Mouse (Mus musculus): Measurements from ENCODE around the gene Hunk.

Gene Hunk

GRCm38 (mm10) chr16:90385688-90386513, at the start of gene Hunk:
Gene Hunk, plus strand, starts transcription at chr16:90386013.
- DNase-seq (ENCODE audit: low spot score): no peak

DNA sequence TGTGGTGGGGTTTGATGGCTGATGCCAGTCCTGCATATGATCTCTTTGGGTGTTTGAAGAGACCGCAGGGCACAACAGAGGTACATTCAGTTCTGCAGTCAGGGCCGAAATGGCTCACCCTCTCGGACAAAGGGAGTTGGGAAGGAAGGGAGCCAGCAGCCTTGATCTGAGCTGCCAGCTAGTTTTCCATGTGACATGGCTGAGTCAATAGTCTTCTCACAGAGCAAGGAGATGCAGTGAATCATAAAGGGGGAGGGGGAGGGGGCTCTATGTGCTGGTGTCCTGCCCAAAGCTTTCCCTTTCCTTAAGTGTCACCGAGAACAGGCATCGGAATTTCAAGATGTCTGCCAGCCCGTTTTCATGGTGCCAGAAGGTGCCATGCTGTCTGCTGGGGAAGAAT, 46.8 kb upstream of the Hunk start:
- no peak for DNase-seq (ENCODE audit: low spot score)

GRCm38 (mm10) chr16:90341086-90341485, 44.7 kb upstream of the Hunk start:
- no peak for DNase-seq (ENCODE audit: low spot score)

DNA sequence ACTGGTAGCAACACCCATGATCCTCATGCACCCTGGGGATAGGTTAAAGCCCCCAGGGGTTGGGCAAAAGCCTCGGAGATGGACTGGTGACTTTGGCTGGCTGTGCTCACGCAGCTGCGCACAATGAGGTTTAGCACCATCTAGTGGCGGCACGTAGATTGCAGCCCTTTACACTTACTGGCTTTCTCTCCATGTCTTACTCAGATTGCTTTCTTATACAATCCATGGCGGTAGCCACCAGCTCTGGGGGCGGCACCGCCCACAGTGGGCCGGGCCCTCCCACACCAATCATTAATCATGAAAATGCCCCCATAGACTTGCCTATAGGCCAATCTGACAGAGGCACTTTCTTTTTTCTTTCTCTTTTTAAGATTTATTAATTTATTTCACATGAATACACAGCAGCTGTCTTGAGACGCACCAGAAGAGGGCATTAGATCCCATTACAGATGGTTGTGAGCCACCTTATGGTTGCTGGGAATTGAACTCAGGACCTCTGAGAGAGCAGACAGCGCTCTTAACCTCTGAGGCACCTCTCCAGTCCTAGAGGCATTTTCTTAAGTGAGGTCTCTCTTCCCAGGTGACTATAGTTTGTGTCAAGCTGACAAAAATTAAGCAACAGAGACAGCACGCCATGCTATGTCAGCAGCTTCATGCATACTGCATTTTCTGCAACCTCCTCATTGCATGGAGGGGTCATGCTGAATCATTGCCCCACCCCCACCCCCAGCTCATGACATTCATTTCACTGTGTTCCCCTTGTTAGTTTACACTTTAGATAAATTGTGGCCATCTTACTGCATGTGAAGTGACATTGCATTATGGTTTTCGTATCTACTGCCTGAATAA, 35.9 kb upstream of the Hunk start:
- peak; percentile 51 for DNase-seq (ENCODE audit: low spot score)

DNA sequence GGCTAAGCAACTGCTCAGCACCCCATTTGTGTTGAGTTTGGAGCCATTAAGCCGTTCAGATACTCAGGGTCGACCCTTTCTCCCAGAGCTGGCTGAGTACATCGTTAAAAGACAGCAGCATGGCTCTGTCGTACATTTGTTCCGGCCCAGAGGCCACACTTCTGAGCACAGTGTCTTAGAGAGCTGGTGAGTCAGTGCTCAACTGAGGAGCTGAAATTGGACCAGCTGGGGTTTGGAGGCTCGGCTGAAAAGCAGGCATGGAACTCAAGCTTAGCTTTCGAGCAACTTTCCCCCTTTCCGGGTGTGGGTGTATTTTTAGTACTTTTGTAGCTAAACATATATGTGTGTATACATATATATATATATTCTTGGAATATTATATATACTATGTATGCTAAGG, 34.1 kb upstream of the Hunk start:
- DNase-seq (ENCODE audit: low spot score): no peak

- no peak for DNase-seq (ENCODE audit: low spot score)
Observed at GRCm38 (mm10) chr16:90352691-90353090, 33.1 kb upstream of the Hunk start.

DNA sequence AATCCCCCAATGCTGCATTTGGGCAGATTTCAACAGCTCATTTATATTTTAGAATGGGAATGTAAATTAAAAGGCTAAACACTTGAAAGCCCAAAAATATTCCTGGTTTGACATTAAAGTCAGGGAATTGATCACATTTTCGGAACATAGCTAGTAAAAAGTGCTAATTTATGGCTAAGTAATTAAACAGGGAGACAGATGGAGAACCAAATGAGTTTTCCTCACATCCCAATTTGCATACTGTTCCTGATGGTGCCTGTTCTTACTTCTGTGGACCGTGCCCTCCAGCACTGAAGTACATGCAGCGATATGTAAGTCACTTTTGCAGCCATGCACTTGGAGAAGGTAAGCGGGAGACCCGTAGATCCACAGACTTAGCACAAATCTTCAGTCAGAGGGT, 32.7 kb upstream of the Hunk start:
- peak; percentile 21 for DNase-seq (ENCODE audit: low spot score)

- DNase-seq (ENCODE audit: low spot score): no peak
Observed at GRCm38 (mm10) chr16:90359329-90359728, 26.5 kb upstream of the Hunk start.

DNA sequence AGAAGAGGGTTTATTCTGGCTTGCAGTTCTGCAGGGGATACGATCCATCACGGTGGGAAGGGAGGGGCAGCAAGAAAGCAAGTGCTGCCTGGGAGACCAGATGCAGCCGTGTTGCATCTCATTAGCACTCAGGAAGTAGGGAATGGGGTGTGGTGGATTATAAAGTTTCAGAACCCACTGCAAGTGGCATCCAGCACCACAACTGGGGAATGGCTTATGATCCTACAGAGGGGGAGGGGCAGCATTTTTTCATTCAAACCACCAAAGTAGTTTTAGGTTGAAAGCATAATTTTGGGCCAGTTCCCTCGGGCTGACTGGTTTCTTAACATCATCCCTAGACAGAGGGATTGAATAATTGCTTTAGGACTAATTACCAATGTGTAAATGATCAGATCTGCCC, 26.1 kb upstream of the Hunk start:
- DNase-seq (ENCODE audit: low spot score): no peak

GRCm38 (mm10) chr16:90360327-90360726, 25.5 kb upstream of the Hunk start:
- no peak for DNase-seq (ENCODE audit: low spot score)

DNA sequence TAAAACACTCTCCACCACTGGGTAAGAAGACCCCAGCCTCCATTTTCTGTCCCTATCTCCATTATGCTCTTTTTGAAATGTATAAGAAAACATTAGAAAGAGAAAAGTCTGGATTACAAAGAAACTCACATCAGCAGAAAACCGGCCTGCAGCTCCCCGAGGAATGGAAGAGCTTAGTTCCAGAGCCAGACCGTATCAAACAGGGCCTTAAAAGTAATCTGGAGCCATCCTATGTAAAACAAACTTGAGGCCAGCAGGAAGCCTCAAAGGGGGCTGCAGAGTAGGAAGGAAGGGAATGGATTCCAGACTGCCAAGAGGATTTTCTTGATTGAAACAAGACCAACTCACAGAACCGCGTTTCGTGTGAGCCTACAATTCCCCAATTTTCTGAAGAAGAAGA, 22.9 kb upstream of the Hunk start:
- DNase-seq (ENCODE audit: low spot score): no peak

- no peak for DNase-seq (ENCODE audit: low spot score)
Observed at GRCm38 (mm10) chr16:90379897-90380296, 5.9 kb upstream of the Hunk start.

DNA sequence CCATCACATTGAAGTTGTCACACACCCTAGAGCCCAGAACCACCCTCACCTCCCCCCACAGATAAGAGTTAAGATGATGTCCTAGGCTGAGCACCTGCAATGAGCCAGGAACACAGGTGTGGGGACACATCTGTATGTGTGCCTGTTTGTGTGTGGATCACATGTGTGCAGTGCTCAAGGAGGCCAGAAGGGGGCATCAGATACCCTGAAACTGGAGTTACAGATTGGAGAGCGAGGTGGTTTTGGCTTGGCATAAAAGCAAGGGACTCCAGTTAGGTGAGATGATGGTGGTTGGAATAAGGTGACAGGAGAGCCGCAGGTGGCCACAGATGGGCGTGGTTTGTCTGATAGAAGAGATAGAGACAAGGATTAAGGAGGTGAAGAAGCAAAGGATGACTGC, 4.2 kb upstream of the Hunk start:
- DNase-seq (ENCODE audit: low spot score): no peak

DNA sequence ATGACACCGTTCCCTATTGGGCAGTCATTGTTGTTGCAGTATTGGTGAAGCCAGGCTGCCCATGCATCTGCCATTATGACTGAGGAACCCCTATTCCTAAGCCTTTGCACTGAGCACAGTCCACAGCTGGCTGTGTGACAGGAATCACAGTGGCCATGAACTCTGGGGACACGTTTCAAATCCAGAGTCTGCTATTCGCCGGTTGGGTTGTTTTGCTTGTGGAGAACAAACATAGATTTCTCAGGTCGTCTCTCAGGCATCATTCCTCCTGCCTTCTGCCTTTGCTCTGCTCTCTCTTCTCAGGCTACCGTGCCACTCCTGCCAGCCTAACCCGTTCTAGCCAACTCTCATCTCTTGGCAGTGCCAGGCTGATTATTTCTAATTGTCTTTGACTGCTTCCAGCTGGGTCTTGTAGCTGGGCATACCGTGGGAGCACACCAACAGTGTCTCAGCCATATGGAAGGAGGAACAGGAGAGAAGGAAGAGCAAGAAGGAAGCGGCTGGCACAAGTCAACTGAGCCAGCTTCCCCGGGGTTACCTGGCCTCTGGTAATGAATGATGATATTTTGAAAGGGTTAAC, 3.0 kb upstream of the Hunk start:
- DNase-seq (ENCODE audit: low spot score): no peak

GRCm38 (mm10) chr16:90384058-90384457, 1.8 kb upstream of the Hunk start:
- no peak for DNase-seq (ENCODE audit: low spot score)

GRCm38 (mm10) chr16:90384846-90385245, 967 bp upstream of the Hunk start:
- DNase-seq (ENCODE audit: low spot score): no peak

DNA sequence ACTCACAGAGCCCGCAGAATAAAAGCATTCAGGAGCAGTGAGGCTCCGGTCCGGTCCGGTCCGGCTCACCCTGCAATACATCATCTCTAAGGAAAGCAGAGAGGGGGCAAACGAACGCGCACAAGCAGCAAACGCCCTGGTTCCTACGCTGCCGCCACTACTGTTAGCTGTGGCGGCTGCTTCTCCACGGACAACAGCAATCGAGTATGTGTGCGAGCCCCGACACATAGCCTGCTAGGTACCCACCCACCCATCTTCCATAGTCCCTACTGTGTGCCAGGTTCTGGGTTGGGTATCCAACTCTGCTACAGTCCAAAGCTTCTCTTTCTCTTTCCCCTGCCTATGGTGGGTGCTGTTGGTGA, 506 bp upstream of the Hunk start:
- DNase-seq (ENCODE audit: low spot score): no peak

DNA sequence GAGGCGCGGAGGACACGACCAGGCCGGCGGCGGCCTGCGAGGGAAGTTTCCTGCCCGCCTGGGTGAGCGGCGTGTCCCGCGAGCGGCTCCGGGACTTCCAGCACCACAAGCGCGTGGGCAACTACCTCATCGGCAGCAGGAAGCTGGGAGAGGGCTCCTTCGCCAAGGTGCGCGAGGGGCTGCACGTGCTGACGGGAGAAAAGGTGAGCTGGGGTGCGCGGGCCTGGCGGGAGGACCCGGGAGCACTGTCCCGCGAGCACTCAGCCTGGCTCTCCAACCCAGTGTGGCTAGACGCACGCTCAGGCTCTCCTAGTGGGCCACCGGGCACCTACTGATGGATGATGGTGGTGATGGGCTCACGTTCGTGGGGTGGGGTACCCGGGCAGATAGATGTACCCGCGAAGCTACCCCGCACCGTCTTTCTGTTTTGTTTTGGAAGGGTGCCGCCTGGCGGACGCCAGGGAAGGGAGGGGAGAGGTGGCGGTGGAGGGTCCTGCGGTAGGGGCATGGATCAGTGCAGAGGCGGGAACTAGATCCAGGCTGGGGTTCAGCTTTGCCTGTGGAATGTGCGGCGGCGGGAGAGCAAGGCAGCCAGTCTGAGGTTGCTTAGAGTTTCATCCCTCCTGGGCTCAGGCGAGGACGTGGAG, 824 bp downstream of the Hunk start:
- DNase-seq (ENCODE audit: low spot score): no peak

DNA sequence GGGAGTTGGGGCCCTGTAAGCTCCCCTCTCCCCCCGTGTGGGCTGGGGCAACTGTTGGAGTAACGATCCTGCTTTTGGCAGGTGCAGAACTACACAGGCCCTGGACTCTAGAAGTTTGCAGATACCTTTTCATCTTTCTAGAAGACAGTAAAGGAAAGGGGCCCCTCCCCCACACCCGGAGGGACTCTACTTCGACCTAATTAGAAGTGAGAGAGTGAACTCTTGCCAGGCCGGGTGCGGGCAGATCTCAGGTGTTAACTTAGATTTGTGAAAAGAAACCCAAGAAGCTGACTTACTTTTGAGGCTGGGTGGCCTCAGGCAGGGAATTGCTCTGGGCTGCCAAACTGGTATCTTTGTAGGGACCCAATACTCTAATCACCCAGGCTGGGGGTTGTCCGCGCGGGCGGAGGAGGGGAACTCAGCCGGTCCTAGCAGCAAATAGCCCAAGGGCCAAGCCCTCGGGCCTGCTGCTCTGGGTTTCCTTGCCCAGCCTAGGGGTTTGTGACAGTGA, 1.4 kb downstream of the Hunk start:
- DNase-seq (ENCODE audit: low spot score): no peak

- DNase-seq (ENCODE audit: low spot score): no peak
Observed at GRCm38 (mm10) chr16:90387961-90388360, 2.1 kb downstream of the Hunk start.

- no peak for DNase-seq (ENCODE audit: low spot score)
Observed at GRCm38 (mm10) chr16:90389103-90389750, 3.4 kb downstream of the Hunk start.

DNA sequence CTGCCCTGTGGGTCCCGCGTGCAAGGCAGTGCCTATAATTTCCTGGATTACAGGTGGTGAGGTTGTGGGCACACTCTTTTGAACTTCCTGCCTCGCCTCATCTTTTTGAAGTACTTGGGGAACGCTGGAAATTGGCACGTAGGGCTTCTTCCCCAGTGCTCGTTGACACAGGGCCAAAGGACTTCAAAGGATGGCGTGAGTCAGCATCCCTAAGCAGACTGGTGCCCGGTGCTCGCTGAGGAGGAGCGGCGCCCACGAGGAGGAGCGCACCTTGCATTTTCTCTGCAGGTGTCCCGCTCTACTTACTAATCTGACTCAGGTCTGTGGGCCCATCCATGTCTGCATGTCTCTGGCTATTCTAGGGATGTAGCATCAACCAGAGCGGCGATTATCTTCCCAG, 4.9 kb downstream of the Hunk start:
- DNase-seq (ENCODE audit: low spot score): no peak
